Mouse (Mus musculus) Muller cell, postnatal 12 days (primary cell): ENCODE results near the gene Hmgn1.
A peak's percentile ranks its signal among the peaks of the same experiment; 100 is the strongest.
"Not testable (repeated sequence)": the region's sequence is repeated elsewhere in the genome, so short reads cannot be mapped to it uniquely, and the experiment has no call there.

ENCODE experiments used
- DNase-seq: peaks from one replicate; pipeline ENCODE4 v3.0.0-alpha.2; 2015; ENCODE audit errors: inconsistent ontology term

The Hmgn1 gene

DNA sequence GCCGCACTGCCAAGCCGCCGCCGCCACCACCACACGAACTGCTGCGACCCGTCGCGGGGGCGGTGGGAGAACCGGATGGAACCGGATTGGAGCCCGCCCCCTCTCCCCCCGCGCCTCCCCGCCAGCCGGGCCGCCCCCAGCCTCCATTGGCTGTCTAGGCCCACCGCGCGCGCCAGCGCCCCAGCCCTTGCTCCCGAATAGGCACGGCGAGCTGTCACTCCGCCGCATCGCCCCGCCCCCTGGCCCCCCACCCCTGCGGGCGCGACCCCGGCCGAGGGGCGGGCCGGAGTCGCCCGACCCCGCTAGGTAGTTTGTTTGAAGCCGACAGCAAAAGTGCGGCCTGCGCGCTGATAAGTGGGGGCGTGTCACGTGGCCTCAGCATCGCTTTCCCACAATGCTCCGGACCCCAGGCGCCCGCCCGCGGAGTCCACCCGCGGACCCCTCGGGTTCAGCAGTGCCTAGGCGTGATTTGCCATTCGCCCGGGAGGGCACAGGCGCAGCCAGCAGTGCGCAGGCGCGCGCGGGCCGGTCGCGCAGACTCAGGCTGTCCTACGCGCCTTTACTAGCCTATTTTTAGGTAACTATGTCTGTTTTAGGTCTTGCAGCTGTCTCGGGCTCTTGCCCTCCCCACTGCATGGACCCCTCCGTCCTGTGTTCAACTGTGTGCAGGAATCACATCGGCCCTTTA is at the start of gene Hmgn1:
Gene Hmgn1 (minus strand): TSS at position 73 of the 688 bp plus-strand sequence.
- DNase-seq: peak; percentile 99

DNA sequence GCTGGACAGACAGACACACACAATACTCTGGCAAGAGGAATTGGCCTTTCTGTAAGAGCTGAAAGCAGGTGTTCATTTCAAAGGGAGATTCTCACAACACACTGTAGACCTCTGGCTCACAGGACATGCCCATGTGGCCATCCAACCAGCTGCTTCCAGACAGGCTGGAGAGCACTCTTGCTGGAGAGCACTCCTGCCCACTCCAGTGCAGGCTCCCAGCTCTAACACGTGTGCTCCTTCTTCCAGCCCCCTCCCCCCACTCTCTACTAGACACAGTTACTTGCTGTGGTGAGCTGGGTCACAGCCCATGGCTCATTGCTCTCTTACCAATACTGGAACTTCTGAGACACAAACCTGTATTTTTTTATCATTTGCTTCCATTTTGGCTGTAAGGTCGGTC is 47.9 kb upstream of the Hmgn1 start:
- no peak for DNase-seq

DNA sequence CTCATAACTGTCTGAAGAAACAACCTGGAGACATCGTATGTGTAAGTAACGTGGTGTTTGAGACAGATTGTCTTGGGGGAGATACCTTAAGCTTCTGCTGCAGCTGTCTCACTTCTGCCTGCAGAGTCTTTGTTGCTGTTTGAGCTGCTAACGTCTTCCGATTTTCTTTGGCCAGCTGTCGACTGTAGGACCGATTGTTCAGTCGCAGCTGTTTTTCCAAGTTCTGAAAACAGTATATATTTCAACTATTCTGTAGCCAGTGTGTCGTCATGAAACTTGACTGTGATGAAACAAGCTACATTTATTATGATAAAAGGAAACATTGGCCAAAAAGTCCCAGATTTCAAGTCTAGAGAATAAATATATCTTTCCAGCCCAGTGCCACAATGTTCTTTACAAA is 46.1 kb upstream of the Hmgn1 start:
- no peak for DNase-seq

DNA sequence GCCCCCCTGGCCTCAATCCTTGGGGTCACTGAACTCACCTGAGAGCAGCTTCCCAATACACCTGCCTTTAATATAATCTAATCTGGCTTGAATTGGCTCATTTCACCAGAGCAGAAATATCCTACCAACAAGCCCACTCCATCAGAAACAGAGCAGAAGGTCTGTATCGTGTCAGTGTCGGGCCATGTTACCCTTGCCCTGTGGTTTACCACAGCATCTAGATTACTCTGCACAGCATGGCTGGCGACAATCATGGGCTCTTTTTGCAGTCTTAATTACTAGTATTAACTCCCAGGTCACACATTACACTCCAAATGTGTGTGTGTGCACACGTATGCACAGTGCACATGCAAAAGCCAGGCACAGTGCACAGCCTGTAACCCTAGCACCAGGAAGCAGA is 41.3 kb upstream of the Hmgn1 start:
- DNase-seq: no peak

DNA sequence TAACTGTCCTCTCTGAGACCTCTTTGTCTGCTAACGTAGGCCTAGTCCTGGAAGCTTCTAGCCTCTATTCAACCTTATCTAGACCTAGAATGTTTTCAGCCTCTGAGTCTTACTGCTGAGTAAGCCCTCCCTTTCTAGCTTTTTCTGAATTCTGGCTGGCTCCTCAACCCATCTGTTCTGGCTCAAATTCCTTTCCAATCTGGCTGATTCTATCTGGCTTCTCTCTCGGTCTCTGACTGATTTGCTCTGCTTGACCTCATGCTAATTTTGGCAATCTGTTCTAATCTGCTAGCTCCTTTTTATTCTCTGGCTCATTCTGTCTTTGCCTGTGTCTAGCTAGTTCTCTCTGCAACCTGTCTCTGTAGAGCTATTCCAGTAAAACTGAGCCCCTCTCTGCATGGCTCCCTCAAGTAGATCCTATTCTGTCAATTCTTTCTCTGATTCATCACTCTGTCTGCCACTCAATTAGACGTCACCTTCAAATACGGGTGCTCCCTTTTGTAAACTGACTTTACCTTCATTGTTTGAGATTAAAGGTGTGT is 38.3 kb upstream of the Hmgn1 start:
- no peak for DNase-seq

DNA sequence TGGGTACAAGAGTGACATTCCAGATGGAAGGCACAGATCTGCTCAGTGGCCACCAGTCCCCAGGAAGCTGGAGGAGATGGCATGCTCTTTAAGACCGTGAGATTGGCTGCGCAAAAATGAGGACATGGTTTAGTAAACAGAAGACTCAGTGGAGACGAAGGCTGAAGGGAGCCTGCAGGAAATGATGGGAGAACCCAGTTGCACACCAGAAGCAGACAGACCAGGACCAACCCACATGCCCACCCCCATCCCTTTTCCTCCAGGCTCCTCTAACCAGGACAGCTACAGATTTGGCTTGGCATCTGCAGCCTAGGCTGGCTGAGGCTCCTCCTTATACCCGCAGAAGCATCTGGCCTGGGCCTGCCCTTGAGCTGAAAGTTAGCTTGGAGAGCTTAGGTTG is 33.8 kb upstream of the Hmgn1 start:
- DNase-seq: no peak

DNA sequence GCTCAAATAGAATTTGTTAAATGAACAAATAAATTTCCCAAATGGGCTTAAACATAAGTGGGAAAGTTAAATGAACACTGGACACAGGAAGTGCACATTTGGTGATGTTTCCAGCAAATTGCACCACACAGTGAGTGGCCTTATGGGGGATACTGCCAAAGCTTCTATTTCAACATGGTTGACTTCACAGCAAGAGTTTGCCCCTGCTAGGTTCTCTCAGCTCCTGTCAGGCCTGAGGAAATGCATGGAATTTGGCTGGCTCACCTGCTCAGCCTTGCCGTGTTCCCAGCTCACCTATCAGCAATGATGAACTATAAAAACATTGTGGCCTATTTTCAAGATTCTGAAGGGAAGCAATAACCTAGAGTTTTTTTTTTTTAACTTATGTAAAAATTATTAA is 33.4 kb upstream of the Hmgn1 start:
- no peak for DNase-seq

DNA sequence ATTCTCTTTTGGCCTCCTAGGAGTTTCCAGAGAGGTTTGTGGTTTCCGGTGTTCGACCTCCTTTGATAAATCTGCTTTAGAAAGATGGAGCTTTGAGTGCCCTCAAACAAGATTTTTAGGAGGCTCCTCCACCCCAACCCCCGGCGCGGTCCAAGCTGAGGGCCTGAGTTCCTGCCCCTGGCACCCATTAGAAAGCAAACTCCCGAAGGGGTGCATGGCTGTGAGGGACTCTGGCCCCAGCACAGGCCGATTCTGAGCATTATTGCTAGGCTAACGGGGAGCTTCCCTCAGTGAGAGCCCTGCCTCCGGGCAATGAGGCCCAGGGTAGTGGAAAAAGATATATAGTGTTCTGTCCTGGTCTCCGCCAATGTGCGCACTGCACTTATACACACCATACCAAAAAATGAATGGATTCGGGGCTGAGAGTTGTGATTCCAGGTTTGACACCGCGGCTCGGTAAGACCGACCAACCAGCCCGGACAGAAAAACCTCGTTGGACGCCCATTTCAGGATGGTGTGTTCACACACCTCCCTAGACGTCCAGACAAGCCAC is 32.3 kb upstream of the Hmgn1 start:
- DNase-seq: no peak

DNA sequence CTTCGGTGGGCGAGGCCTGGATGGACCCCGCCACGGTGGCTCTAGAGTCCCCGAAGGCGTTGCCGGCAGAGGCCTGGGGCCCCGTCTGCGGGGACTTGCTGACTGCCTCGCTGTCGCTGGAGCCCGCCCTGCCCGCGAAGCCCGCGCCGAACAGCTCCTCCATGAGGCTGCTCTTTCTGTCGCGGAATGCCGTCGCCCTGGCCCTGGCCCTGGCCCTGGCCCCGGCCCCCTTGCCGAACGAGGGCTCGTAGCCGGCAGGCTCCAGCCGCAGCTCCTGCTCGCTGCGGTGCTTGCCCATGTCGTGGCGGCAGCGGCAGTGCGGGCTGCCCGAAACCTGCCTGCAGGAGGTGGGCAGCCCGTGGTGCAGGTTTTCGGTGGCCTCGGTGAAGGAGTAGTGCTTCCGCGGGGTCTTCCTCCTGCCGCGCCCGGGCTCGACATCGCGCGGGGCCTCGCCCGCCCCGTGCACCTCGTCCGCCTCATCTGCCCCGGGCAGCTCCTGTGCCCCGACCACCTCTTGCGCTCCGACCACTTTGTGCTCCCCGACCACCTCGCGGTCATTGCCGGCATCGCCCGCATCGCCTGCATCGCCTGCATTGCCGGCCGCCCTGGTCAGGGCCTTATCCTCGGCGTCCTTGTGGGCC is 31.7 kb upstream of the Hmgn1 start:
- peak; percentile 66 for DNase-seq

DNA sequence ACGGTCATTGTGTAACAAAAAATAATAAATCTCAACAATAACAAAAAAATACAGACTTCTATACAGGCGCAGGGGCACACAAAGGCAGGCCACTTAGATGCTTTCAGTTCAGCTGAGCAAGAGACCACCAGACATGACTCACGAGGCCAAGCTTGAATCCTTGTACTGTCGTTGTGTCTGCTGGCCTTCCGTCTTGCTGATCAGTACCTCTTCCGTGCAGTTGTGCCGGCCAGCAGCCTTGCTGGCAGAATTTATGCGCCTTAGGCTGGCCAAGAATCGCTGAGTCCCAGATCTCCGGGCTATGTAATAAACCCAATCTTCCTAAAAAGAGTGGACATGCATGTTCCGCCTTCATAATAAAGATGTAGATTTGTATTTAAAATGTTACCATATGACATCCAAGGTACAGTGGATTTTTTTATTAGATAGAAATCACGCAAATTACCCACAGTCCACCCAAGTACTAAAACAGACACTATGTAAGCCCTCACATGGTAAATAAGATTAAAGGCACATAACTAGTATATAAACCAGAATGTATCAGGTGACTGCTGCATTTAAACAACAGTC is 31.1 kb upstream of the Hmgn1 start:
- DNase-seq: peak; percentile 24

DNA sequence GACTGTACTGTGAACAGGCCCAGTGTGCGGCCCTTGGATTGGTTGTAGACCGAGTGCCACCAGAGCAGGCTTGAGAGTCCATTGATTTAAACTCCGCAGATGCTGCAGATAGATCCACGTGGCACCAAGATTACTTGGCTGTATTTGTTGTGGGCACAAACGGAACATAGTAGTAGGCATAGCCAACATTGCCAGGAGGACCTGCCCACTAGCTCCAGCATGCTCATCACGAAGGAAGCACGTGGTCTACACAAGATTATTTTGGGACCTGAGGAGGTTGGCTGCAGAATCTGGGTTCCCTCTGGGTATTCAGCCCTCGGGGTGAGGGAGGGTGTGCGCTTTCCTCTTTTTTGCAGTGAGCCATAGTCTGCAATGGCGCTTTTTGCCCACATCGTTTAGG is 29.6 kb upstream of the Hmgn1 start:
- no peak for DNase-seq

DNA sequence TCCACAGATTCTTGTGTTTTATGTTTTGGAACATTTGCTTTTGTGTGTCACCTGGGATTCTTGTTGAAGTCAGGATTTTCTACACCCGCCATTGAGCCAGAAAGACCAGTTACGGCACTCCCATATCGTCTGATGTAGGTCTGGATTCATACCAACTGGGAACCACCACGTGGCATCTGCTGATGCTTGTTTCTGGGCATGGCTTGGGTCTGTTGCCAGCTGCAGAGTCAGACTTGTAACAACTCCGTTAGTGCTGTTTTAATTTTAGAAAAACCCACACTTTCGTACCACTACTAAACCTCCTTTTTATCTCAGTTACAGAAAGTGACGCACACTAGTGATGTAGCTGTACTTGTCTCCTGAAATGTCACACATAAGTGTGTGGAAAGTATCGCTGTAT is 28.5 kb upstream of the Hmgn1 start:
- no peak for DNase-seq

DNA sequence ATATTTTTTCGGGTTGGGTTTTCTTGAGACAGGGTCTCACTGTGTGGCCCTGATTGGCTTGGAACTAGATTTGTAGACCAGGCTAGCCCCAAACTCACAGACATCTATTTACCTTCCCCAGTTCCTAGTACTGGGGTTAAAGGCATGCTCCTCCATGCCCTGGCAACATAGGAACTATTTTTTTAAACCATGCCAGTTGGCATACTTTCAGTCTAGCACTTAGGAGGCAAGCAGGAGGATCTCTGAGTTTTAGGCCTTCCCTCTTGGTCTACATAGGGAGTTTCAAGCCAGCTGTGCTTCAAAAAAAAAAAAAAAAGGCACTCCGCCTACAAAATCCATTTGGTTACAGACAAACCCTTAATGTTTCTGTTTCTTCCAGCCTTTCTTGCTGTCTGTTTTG is 26.9 kb upstream of the Hmgn1 start:
- DNase-seq: no peak

DNA sequence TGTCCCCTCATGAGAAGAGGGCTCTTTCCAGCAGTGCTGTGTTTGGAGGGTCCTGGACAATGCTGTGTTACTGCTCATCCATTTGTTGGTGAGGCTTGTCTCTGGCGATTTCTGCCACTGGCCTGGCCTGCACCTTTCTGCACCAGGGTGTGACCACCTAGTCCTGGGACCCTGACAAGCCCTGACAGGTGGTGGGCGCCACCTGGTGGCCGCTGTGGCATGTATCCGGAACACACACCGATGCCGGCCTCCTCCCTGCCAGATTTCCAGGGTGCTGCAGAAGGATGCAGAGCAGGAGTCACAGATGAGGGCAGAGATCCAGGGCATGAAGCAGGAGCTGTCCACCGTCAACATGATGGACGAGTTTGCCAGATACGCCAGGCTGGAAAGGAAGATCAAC is 24.0 kb upstream of the Hmgn1 start:
- peak; percentile 73 for DNase-seq

DNA sequence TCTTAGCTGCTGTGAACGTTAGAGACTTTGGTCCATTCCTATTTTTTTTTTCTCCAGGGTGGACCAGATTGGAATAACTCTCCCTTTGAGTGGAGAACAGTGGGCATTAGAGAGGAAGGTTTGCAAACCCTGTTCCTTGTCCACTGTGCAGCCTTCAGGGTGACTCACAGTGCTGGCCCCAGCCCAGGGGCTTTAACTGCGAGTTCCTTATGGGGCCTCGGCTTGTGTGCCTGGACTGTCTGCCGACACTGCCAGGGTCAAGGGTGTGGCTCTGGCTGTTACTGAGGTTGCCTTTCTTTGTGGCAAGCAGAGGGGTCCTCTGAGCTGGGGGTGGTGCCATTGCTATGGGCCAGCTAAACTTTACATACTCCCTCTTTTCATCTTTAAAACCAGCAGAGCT is 23.5 kb upstream of the Hmgn1 start:
- peak; percentile 83 for DNase-seq

DNA sequence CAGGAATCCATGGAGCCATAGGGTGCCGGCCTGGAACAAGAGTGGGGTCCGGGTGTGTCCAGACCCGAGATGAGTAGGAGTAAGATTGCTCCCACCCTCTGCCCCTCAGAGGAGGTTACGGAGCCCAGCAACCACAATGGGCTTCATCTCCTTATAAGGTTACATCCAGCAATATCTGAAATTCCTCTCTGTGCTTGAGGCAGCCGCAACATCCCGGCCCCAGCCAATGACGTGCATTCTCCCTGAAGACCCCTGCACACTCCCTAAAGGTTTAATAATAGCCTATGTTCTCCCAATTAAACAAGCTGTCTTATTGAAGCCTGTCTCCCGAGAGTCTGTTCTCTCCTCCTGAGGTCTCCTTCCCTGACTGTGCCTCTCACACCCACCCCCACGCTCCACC is 21.8 kb upstream of the Hmgn1 start:
- DNase-seq: no peak

DNA sequence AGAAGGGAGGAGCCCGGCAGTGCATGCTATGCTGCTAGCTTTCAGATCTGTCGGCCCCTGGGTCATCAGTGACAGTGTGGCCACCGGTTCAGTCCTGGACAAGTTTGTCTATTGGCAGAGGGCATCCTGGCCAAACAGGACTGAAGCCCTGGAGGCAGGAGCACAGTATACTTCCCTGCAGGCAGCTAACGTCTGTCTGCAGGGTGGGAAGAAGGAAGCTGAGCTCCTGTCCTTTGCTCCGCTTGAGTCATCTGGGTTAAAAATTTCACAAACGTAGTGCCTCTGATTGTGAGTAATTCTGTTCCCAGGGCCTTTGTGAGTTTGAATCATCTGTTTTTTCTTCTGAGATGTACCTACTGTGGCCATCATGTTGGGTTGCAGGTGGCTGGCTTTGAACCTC is 21.3 kb upstream of the Hmgn1 start:
- no peak for DNase-seq

DNA sequence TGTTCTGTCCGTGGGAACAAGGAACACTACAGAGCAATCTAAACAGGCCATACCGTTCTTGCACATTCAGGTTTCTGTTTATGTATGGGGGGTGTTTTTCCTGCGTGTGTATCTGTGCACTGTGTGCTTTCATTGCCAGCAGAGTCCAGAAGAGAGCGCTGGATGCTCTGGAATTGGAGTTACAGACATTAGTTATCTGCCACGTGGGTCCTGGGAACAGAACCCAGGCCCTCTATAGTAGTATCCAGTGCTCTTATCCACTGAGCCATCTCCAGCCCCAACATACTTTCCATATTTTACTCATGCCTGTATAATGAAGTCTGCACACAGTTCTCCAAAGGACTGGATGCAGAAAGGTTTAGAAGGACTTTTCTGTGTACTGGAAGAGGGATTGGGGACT is 18.3 kb upstream of the Hmgn1 start:
- DNase-seq: no peak

DNA sequence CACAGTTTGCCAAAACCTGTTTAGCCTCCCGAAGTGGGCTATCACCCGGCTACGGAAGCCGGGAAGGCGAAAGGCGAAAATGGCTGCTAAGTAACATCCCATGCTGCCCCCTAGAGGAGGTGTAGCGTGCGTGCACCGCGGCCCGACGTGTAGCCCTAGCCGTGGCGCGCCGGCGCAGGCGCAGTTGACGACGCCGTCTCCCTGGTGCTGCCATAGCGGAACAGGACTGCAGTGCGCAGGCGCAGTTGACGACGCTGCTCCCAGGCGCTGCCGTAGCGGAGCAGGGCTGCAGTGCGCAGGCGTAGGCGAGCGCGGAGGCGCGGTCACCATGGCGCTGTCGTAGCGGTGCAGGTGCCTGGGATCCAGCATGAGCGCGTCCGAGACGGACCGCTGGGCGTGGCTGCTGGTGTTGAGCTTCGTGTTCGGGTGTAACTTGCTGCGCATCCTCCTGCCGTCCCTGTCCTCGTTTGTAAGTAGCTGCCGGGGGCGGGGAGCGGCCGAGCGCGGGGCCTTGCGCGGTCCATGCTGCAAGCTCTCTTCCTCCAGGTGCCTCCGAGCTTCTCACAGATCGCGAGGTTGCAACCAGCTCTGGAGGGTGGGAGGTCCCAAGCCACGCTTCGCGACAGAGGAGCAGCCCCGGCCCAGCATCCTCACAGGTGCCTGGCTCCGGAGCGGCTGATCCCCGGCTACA is 17.7 kb upstream of the Hmgn1 start, which contains the start of gene Wrb:
Gene Wrb (plus strand): TSS at position 298 of the 691 bp plus-strand sequence.
- peak; percentile 99 for DNase-seq

DNA sequence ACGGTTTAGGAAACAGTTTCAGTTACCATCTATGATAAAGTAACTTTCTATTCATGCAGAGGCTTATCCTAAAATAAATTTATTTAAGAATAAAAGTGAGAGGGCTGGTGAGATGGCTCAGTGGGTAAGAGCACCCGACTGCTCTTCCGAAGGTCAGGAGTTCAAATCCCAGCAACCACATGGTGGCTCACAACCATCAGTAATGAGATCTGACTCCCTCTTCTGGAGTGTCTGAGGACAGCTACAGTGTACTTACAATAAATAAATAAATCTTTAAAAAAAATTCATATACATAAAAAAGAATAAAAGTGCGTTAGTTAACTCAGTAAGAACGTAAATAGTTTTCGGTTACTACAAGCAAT is 17.2 kb upstream of the Hmgn1 start:
- not testable (repeated sequence) for DNase-seq

DNA sequence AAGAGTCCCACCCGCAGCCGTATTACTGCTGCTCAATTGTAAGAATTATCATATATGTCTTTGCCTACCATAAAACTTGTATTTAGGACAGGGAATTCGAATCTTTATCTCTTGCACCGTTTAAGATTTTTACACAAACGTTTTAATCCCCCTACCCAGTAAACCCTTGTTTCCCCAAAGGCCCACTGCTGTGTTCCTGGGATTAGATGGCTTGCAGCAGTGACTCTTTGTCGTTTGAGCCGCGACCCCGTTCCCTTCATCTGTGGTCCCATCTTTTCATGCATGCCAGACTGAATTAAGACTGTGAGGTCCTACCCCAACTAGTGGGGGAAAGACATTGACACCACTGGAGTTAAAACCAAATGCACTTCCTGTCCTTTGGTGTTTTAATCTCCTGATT is 937 bp upstream of the Hmgn1 start:
- no peak for DNase-seq

DNA sequence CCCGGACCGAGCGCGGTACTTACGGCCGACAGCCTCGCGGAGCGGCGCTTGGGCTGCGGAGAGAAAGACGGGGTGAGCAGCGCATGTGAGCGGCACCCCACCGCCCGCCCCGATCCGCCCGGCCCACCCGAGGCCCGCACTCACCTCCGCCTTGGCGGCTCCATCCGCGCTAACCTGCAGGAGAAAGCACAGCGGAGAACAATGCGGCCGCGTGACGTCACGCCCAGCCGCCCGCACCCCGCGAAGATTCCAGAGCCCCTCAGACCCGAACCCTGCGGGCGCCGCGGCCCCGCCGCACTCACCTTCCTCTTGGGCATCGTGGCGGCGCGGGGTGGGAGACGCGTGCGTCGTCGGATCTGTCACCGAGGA is 257 bp downstream of the Hmgn1 start:
- DNase-seq: no peak
